Mouse (Mus musculus) naive thymus-derived CD4-positive, alpha-beta T cell, adult 5 months (primary cell): ENCODE measurements around the gene Pced1a. TPM values are rescaled to one million over a fixed set of nuclear protein-coding genes. Genes with fewer than 3 reads are reported as not detected.

ENCODE experiments used
- polyA plus RNA-seq: library from polyadenylated mRNA; unstranded; fragments of 100-300 nt; shearing (Covaris generic); gene quantifications from one replicate; pipeline ENCODE4 v1.2.1, GENCODE M21; 2017

The Pced1a gene
- 14.7 TPM for polyA plus RNA-seq

GRCm38 (mm10) chr2:130424126-130424853 is at the start of gene Pced1a, which contains the start of gene Vps16:
TSS of gene Pced1a (minus strand) at chr2:130424701.
TSS of gene Vps16 (plus strand) at chr2:130424339.

GRCm38 (mm10) chr2:130449794-130450433 is 25.4 kb upstream of the Pced1a start, which contains the start of gene Ptpra:
TSS of gene Ptpra (plus strand) at chr2:130450278.

DNA sequence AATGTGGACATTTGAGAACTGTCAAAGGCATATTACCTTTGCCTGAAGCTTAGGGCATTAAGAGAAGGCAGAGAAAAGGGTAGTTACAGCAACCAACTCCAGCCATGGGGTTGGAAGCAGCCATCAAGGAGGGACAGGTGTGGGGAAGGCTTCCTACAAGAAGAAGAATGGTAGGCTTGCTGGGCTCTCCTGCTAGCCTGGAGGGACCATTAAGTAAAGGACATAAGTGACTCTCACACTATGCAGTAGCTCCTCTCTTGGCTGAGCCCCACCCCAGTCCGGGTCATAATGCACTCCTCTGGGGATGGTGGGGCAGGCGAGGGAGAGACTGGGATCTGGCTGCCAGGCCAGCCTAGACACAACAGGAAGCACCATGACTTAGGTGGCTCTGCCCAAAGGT is 18.3 kb downstream of the Pced1a start, which contains the start of gene Tmem239:
Gene Tmem239 (plus strand): TSS at position 301 of the 400 bp plus-strand sequence.

DNA sequence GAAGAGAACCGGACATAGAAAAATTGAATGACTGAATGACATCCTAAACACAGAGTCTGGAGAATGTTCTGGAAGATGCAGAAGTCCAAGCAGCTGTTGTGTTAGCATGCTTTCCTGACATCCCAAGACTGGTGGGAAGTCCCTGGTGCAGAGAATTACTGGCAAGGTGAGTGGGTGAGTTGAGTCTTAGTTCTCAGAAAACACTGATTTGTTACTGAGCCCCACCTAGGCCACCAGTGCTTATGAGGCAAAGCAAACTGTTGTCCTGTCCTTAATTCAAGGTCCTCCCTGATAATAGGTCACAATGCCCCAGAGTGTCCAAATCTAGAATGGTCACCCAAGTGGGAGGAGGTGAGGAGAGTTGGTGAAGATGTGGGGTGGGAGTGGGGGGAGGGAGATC is 19.6 kb downstream of the Pced1a start, which contains the start of the genes Gm28372 and 1700020A23Rik:
Gene Gm28372 (plus strand): TSS at position 301 of the 400 bp plus-strand sequence.
Gene 1700020A23Rik (plus strand): TSS at position 321 of the 400 bp plus-strand sequence.

DNA sequence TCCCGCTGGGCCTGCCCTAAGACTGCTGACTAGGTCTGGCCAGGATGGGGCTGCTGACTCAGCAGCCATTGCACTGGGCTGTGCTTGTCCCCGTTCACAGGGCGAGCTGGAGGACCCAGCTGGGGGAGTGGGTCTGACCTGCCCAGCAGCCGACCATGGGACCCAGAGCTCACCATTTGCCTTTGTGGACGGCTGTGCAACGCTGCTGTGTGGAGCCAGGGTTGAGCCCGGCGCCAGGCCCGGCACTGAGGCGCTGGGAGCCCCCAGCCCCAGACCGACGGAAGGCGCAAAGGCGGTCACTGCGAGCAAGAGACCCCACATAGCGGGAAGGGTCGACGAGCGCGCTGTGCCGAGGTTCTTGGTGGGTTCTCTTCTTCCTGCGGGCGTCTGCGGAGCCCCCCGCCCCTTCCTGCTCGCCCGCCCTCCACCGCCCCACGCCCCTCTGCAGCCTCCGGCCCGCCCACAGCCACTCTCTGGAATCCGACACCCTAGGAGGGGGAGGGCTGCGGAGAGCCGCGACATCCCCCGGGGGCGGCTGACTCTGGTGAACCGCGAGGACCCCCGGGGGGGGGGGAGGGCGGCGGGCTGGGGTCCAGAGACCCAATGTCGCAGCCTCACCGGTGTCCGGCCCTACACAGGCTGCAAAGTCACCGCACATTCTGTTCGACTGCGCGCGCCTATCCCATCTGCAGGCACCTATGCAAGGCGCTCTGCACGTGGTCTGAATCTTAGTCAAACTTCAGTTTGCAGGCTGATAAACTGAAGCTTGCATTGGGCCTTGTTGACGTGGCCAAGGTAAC is 27.1 kb downstream of the Pced1a start, which contains the start of gene Cpxm1:
Gene Cpxm1 (minus strand): TSS at position 389 of the 800 bp plus-strand sequence.

Other genes starting within 250 kb of the Pced1a start
- 383 TPM for gene Snrpb, start 245.3 kb downstream of the Pced1a start, polyA plus RNA-seq
- not detected for gene Tmc2, start 229.5 kb downstream of the Pced1a start, polyA plus RNA-seq
- 473 TPM for gene Nop56, start 150.3 kb downstream of the Pced1a start, polyA plus RNA-seq
- gene Idh3b, start 140.2 kb downstream of the Pced1a start, polyA plus RNA-seq, result 122 TPM
- gene Ebf4, start 129.5 kb downstream of the Pced1a start, polyA plus RNA-seq, result not detected
- gene Cpxm1, start 27.1 kb downstream of the Pced1a start, polyA plus RNA-seq, result not detected
- gene Gm28372, start 19.5 kb downstream of the Pced1a start, polyA plus RNA-seq, result not detected
- not detected for gene 1700020A23Rik, start 19.4 kb downstream of the Pced1a start, polyA plus RNA-seq
- gene Tmem239, start 18.2 kb downstream of the Pced1a start, polyA plus RNA-seq, result not detected
- gene Vps16, start 362 bp downstream of the Pced1a start, polyA plus RNA-seq, result 306 TPM
- 175 TPM for gene Ptpra, start 25.6 kb upstream of the Pced1a start, polyA plus RNA-seq
- gene Mrps26, start 139.0 kb upstream of the Pced1a start, polyA plus RNA-seq, result 77.1 TPM
- gene Oxt, start 151.5 kb upstream of the Pced1a start, polyA plus RNA-seq, result not detected
- gene Avp, start 157.9 kb upstream of the Pced1a start, polyA plus RNA-seq, result not detected
- gene Fastkd5, start 205.3 kb upstream of the Pced1a start, polyA plus RNA-seq, result 11.1 TPM
- gene Ubox5, start 205.3 kb upstream of the Pced1a start, polyA plus RNA-seq, result 3.5 TPM
- gene Lzts3, start 218.1 kb upstream of the Pced1a start, polyA plus RNA-seq, result 4.3 TPM
- 204 TPM for gene Ddrgk1, start 240.0 kb upstream of the Pced1a start, polyA plus RNA-seq
- 22.1 TPM for gene Itpa, start 242.9 kb upstream of the Pced1a start, polyA plus RNA-seq